Mouse (Mus musculus) gastrocnemius, adult 18-20 months (tissue): ENCODE measurements around the gene Srms. TPM values are rescaled to one million over a fixed set of nuclear protein-coding genes. Genes with fewer than 3 reads are reported as not detected.

ENCODE experiments used
- DNase-seq: peaks from one replicate; pipeline ENCODE4 v3.0.0; 2021; ENCODE audit warnings: low spot score
- long read RNA-seq, 2 experiments: library from polyadenylated mRNA; stranded (forward); transcript quantifications; one replicate each; pipeline ENCODE4 v2.0.0; 2021
- total RNA-seq, 2 experiments: library from RNA; stranded (reverse); gene quantifications; 2 replicates each; pipeline ENCODE4 v1.2.3; 2021

Srms gene
- under 1 TPM; 0.19 to 0.21 TPM for total RNA-seq
- long read RNA-seq, experiment 1: 0 reads
- long read RNA-seq, experiment 2: 0 reads

DNA sequence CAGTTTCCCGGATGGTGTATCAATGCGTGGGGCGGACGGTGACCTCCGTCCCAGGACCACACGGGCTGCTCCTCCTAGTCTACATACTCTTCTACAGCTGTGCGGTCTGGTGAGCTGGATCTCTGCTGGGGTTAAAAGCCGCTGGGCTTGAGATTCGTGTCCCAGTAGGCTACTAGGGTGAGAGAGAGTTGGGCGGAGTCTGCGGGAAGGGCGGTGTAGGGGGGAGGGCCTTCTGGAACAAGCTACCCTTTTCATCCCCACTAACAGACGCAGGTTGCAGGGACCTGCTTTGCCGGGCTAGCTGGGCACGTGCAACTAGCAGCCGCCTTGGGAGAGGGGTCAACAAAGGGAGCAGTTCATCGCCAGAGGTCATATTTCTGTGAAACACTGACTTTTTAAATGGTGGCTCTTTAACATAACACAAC lies at the start of gene Srms:
TSS of gene Srms (minus strand) at position 165 of the 425 bp plus-strand sequence.
- DNase-seq: no peak

DNA sequence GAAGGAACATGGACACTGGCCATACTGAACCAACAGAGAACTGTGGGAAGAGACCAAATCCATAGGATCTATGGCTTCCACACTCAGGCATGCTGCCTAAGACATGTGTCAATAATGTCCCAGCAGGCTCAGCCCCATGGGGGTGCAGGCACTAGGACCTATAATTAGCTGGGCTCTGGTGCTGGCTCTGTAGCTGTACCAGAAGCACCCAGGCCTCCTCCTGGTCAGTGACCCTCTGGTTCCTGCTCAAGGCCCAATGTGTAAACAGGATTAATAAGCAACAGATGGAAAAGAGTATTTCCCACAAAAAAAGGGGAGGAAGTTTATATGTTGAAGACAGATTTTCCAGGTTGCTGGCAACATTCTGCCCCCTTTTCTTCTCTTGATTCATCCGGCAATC lies 40.3 kb upstream of the Srms start:
- no peak for DNase-seq

DNA sequence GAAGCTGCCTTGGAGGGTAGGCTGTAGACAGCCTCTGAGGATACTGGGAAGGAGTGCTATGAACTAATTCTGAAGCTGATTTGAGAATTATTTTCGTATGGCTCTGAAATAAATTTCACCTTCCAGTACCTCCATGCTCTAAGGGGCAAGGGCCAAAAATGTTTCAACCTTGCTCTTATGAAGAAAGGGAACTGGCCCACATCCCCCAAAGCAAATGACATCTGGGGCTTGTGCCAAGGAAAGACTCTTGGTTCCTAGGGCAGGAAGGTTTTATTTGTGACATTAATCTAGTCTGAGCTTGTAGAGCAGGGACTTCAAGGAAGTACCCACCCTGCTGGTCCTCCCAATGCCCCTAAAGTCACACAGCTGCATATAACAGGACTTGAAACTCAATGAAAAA lies 38.9 kb upstream of the Srms start:
- no peak for DNase-seq

DNA sequence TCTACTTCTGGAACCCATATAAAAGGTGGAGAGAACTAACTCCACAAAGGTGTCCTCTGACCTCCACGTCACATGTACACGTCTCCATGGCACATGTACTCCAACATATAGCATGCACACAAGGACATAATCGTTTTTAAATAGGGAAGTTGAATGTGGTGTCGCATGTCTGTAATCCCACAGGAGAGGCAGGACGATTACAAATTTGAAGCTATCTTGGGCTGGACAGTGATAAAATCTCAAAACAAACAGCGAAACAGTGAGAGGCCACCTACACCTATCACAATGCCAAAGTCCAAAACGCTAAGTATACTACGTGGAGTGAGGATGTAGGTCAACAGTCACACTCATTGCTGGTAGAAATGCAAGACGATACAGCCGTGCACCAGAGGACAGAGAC lies 36.2 kb upstream of the Srms start:
- DNase-seq: no peak

DNA sequence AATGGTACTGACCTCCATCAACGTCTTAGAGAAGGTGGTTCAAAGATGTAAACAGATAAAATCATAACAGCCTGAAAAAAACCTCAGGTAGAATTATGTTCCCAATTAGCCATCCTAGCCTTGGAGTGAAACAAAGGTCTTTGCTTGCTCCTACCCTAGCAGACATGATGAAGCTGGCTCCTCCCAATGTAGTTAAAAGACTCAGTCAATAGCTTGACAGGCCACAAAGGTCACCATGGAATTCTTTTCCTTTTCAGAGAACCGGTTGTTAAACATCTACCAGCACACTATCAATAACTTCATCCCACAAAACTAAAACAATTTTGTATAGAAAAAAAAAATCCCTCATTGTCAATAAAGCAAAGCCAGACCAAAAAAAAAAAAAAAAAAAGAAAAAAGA lies 32.0 kb upstream of the Srms start:
- DNase-seq: no peak

DNA sequence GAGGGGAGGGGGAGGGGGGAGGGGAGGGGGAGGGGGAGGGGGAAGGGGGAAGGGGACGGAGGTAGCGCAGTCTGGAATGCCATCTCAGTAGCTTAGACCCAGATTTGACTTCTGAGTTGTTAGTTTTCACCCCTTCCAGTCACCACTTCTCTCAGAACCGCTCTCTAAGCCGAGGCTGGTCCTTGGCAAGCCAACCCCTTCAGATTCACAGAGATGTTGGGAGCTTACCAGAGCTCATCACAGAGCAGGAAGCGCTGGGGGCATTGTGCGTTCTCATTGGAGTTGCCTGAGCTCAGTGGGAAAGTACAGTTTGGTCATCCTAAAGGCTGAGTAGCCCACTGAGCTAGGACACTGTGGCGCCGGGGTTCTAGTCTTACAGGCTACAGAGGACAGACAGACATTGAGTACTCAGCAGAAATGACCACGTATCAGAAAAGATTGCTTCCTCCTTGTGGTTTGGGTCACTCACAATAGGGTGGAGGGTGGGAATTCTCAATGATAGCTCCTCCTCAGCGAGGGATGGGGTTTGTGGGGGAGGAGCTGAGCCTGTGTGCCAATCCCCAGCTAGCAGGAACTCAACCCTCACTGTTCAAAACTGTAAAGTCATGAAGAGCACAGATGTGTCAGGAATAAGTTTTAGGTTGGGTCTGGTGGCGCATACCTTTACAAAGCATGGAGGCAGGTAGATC lies 30.9 kb upstream of the Srms start:
- DNase-seq: peak; percentile 51

DNA sequence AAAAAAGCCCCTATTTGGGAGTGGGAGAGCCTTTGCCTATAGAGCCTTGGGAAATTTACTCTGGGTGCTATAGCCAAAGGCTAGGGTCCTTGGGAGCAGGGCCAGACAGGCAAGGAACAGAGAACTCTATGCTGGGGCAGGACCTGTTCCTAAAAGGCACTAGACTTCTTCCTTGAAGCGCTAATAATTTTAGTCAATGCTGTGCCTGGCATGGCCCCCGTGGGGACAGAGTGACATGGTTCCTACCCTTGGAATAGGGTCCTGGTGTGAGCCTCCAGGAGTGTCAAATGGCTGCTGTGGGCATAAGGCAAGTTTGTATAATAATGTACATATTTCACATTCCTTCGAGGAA lies 29.3 kb upstream of the Srms start:
- no peak for DNase-seq

DNA sequence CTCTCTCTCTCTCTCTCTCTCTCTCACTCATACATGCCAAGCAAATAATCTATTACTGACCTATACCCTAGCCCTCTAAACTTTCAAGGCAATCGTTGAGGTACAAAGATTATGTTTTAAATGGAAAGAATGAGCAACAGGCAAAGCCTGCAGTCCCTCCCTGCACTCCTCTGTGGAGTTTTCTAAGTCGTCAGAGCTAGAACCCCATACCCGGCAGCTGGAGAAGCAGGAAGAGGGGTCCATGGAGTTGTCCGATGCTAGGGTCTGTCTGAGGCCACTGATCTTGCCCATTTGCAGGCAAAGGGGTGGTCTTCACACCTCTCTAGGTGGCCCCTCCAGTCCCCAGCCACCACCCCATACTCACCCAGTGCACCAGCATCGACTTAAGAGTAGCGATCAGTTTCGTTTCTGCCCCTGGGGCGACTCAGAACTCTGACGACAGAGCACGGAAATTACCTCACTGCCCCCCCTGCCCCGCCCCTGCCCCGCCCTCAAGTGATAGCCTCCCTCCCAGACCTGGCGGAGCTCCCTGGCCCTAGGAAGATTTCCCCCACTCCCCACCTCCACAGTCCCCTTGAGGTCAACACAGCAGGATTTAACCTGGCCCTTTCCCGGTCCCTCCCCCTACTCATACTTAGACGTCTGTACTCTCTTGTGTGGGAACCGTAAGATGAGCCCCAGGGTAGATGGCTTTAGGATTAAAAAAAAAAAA lies 28.8 kb upstream of the Srms start, which contains the start of gene Helz2:
TSS of gene Helz2 (minus strand) at position 426 of the 712 bp plus-strand sequence.
- DNase-seq: peak; percentile 42

DNA sequence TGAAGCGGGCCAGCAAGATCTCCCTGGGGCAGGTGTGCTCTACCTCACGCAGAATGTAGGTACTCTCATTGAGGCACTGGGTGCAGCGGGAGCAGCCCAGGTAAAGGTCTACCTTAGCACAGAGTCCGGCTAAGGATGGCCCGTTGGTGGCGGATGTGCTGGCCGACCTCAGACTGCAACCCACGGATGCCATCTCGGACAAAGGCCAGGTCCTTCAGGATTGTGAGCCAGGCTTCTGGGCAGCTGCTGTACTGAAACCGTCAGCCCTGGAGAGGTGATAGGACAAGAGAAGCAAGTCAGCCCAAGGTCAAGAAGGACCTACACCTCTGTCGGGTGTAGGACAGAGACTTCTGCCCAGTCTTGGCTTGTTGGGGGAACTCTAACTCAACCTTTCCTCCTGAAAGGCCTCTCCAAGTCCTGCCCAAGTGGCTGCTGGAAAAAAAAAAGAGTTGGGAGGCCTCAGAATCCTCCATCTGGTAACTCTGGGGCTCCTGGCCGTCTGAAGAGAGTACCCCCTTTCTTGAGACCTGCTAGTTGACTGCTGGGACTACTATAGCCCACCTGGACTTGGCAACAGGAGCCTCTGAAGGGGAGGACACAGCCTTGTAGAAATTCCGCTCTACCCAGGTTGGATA lies 27.9 kb upstream of the Srms start:
- no peak for DNase-seq

DNA sequence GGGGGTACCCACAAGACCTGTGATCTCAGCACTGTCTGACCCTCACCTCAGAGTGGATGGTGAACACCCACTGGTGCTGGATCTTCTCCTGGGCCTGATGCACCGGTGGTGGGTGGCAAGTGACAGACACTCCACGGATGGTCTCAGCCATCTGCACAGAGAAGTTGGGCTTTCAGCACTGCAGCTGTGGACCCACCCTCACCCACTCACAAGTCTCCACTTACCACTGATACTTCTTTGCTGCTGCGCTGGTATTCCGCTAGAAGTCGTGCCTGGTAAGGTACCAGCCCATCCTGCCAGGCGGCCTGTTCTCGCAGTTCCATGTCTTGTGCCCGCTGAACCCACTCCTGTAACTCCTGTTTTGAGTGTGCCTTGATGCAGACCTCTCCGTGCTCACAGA lies 26.3 kb upstream of the Srms start:
- no peak for DNase-seq

DNA sequence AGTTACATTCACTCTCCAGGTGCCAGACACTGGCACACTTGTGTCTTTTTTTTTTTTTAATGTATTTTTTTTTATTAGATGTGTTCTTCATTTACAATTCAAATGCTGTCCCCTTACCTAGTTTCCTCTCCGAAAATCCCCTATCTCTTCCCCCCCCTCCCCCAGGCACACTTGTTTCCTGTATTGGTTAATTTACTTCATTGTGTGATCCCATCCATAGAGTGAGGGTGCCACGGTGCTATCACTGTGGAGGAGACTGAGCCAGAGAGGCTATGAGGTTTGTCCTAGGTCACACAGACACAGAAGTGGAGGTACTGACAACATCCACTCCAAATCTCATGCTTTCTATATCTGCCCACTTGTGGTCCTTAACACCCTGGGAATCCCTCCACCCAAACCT lies 25.9 kb upstream of the Srms start:
- DNase-seq: no peak

DNA sequence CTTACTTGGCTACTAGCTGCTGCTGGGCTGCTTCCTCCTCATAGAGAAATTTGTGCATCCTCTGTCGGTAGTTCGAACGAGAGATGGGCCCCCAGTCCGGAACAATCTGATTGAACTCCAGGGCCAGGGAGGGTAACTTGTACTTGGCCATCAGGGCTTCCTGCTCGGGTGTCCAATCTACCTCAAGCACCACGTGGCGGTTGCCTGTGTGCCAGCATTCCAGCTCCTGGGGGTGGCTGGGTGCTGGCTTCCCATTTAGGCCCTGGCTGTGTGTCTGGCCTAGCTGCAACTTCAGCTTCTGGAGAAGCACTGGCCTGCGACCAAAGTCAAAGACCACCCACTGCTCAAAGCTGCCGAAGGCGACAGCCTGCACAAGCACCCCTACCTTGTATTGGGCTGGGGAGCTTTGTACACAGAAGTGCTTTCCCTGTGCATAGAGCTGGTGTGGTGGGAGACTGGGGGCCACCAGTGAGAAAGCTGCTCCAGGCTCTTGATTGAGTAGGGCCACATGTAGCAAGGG lies 25.2 kb upstream of the Srms start:
- DNase-seq: no peak

DNA sequence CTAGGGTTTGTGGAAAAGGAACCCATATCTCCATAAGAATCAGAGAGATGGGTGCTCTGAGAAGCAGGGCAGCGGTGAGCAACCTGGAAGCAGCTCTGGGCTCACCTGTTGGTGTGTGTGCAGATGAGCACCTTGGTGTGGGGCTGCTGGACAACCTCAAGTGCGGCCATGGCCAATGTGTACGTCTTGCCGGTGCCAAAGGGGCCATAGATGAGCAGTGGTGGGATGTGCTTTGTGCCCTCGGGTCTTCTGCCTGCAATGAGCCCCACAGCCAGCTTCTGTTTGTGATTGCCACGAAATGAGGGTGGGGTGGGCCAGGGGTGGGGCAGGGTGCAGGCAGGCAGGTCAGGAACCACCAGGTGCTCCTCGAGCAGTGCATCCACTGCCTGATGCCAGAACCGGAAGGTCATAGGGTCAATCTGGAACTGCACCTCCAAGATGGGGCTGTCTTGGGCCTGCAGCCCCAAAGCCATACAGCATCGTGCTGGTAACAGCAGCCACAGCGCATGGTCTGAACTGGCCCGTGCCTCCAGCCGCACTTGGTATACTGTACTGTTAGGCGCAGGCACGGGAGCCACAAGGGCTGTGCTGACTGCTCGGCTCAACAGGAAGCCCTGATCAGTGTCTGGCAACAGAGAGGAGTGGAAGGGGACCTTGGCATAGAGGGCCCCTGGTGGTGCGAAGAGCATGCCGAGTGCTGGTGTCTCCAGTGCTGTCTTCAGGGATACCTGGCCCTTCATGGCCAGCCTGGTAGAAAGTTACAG lies 24.4 kb upstream of the Srms start:
- no peak for DNase-seq

DNA sequence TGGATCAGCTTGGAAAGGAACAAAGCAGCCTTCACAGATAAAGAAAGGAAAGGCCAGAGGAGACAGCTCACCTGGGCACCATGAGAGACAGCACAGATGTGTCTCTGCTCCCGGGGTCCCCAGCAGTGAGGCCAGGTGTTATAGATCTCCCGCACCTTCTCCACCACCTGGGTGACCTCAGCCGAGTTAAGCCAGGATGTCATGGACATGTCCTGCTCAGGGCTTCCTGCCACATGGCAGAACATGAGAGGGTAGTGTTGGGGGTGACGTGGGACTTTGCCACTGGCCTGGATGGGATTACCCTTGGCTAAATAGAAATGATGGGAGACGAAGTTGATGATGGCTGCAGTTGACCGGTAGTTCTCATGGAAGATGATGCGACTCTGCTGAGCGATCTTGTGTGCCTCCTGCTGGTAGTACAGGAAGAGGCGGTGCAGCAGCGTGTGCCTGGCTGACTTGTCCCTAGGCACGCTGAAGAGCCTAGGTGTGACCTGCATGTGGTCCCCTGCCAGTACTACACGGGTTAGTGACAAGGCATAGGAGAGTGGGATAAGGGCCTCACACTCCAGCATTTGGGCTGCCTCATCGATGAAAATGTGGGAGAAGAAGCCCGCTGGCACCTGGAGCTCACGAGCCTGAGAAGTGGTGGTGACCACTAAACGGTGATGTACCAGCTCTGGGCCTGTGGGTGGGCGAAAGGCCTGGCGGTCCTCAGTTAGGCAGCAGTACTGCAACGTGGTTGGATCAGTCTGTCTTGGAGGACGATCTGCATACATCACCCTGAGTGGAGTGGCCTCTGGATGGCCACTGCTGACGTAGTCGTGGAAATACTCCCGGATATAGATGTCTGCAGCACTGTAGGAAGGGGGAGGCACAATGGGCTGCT lies 22.9 kb upstream of the Srms start:
- DNase-seq: no peak

DNA sequence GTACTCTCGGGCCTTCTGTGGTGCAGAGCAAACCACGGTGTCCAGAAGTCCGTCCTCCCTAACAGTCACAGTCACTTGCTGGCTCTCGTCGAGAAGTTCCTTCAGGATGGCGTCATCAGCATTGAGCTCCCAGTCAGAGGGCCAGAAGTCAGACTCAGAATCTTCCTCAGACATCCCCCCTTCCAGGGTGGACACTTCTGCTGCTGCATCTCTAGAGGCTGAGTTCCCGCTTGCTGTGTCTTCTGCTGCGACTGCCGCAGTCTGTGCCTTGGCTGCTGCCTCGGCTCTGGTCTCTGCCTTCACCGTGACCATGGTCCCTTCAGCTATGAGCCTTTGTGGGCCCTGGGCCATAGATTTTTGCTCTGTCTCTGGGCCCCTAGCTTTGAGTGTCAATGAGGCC lies 21.7 kb upstream of the Srms start:
- no peak for DNase-seq

DNA sequence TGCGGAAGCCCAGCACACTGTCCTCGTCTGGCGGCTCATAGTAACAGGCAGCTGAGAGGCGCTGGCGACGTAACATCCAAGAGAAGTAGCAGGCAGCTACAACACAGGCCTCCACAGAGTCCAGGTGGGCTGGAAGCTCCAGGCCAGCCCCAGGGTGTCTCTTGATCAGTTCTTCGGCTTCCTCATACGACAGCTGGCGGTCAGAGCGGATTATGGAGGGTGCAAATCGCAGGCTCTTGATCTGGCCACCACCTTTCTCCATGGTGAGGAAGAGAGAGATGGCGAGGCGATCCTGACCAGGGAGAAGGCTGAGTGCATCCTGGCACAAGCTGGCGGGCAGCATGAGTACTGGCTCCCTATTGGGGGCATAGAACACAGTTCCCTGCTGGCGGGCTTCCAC lies 20.5 kb upstream of the Srms start:
- no peak for DNase-seq

DNA sequence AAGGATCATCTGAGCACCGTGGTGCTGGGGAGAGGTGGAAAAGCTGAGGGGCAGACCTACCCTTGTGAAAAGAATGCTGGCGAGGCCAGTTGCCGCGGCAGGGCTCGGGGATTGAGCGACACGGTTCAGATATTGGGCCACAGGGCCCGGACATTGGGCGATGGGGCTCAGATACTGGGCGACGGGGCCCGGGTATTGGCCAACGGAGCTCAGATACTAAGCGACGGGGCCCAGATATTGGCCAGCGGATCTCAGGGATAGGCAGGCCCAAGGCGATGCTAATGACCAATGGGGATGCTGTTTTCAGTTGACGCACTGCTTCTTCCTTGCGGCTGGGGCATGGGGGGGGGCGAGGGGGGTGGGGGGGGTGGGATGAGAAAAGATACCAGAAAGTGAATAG lies 18.2 kb upstream of the Srms start:
- DNase-seq: no peak

DNA sequence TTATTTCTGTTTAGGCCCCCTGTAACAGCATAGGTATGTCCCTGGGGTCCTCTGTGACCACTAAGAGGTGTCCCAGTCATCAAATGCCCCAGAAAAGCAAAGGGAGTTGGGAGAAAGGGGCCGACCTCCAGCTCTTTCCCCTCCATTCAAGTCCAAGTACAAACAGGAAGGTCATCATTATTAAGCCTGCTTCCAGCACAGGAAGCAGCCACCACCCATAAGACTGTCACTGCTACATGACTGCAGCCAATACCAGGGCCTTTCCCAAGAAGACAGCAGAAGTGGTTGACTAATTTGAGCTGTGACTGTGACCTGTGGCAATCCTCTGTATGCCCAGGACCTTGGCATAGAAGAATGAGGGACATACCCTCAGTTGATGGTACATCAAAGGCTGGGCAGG lies 15.3 kb upstream of the Srms start:
- no peak for DNase-seq

DNA sequence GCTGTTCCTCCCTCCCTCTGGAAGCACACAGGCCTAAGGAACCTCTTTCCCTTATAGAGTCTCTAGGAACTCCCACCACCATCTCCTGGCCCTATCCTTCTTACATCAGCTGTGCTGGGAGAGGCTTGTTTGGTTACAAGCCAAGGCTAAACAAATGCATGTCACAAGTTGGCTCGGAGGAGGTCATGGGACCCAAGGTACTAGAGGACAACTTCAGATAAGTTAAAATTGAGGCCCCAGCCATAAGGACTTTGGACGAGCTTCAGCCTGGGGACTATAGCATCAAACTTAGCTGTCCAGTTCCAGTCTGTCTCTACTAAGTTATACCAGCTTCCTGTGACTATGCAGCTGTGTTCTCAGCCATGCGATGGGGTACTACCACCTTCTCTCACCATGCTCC lies 14.1 kb upstream of the Srms start:
- no peak for DNase-seq

DNA sequence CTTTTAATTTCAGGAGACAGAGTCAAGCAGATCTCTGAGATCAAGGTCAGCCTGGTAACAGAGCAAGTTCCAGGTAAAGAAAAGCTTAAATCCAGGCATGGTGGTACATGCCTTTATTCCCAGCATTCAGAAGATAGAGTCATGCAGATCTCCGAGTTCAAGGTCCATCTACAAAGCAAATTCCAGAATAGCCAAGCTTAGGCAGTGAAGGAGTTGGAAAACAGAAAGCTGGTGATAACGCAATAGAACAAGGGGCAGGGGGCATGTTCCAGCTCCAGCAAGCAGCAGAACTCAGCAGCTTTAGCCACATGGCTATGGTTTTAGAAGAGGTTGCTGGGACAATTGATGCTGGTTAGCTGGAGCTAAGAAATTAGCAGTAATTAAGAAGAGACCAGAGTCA lies 12.0 kb upstream of the Srms start:
- DNase-seq: no peak

DNA sequence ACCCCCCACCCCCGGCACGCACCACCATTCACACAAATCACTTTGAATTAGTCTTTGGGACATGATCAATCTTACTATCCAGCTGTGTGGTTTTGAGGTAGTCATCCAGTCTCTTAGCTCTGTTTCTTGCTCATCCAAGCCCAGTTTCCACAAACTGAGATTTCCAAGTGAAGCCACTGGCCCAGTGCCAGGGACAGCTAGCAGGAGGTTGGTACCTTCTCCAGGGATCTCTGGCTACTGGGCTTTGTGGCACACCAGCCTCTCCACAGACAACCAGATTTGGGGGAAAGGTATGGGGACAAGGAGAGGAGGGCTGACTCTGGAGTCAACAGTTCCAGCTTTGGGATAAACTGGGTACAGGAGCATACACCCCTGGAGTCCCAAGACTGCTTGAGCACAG lies 7.4 kb upstream of the Srms start:
- no peak for DNase-seq
